Mouse (Mus musculus): ENCODE data around the gene Cenpf. TPM values are rescaled to one million over a fixed set of nuclear protein-coding genes. Genes with fewer than 3 reads are reported as not detected.
"Not testable (repeated sequence)": the region's sequence is repeated elsewhere in the genome, so short reads cannot be mapped to it uniquely, and the experiment has no call there.

Cenpf gene
- polyA plus RNA-seq, 1 experiment = 169 TPM

GRCm38 (mm10) chr1:189692442-189692841 is 4.6 kb upstream of the Cenpf start:
- peak; percentile 66; the same call in 1 of the 2 replicates for TF ChIP-seq EP300 (IDR thresholded peaks at IDR 0.05; ENCODE audit: insufficient read depth, low read depth, low read length)
- peak overlapping the region; percentile 68; the same call in 1 of the 2 replicates for H3K27ac ChIP-seq (ENCODE audit: insufficient read depth, low read length)
- H3K27me3 ChIP-seq (ENCODE audit: control insufficient read depth, insufficient read depth, low read length, poor library complexity, severe bottlenecking); H3K4me1 ChIP-seq (ENCODE audit: control insufficient read depth, insufficient read depth, low read length); H3K9ac ChIP-seq (ENCODE audit: low read depth, poor library complexity, severe bottlenecking); H3K36me3 ChIP-seq (ENCODE audit: control insufficient read depth, insufficient read depth, low read length, poor library complexity, severe bottlenecking); H3K4me3 ChIP-seq (ENCODE audit: low read depth, low read length); H3K9me3 ChIP-seq (replicated peaks; ENCODE audit: control insufficient read depth, insufficient read depth, low read length, poor library complexity, severe bottlenecking): not testable (repeated sequence)

DNA sequence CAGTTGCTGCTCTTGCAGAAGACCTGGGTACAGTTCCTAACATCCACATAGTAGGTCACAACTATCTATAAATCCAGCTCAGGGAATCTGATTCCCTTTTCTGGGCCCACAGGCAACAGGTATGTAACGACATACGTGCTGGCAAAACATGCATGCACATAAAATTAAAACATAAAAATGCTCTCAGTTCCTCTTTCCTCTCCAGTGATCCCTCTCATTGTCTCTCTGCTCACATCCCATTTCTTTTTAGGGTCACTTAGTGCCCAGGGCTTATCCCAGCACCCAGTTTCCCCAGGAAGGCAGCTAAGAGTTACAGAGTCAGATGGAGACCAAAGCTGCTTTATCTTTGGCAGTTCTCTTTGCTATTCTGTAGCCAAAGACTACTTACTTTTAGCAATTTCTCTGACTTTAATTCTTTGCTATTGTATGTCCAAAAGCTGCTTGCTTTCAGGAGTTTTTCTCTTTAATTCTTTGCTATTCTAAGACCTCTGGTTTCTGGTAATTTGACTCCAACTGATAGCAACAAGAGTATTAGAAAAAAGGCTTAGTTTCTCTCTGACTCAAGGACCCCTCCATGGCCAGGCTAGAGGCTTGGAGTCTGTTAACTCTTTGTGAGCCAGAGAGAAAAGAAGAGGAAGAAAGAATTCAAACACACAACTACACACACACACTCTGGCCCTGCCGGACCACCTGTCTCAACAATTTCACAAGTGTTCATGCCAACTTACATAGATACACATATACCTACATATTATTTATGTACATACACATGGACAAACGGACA is 1.4 kb upstream of the Cenpf start:
- peaks cover 2% of the 10 kb centered on the region for H3K4me1 ChIP-seq (ENCODE audit: control insufficient read depth, insufficient read depth, low read length)
- no peaks in the 10 kb centered on the region for H3K27me3 ChIP-seq (ENCODE audit: control insufficient read depth, insufficient read depth, low read length, poor library complexity, severe bottlenecking)
- TF ChIP-seq EP300 (IDR thresholded peaks at IDR 0.05; ENCODE audit: insufficient read depth, low read depth, low read length) = no peak
- TF ChIP-seq POLR2A (IDR thresholded peaks at IDR 0.05; ENCODE audit: insufficient read depth, low read length) = no peak
- no peak for TF ChIP-seq CTCF (IDR thresholded peaks at IDR 0.05; ENCODE audit: low read depth, low read length)
- peaks cover 22% of the 10 kb centered on the region for H3K36me3 ChIP-seq (ENCODE audit: control insufficient read depth, insufficient read depth, low read length, poor library complexity, severe bottlenecking)
- H3K4me3 ChIP-seq (ENCODE audit: low read depth, low read length) = no peak overlapping the region
- H3K9me3 ChIP-seq (replicated peaks; ENCODE audit: control insufficient read depth, insufficient read depth, low read length, poor library complexity, severe bottlenecking) = no peaks in the 10 kb centered on the region
- no peak overlapping the region for H3K27ac ChIP-seq (ENCODE audit: insufficient read depth, low read length)
- peak overlapping the region; percentile 88 for H3K9ac ChIP-seq (ENCODE audit: low read depth, poor library complexity, severe bottlenecking)

DNA sequence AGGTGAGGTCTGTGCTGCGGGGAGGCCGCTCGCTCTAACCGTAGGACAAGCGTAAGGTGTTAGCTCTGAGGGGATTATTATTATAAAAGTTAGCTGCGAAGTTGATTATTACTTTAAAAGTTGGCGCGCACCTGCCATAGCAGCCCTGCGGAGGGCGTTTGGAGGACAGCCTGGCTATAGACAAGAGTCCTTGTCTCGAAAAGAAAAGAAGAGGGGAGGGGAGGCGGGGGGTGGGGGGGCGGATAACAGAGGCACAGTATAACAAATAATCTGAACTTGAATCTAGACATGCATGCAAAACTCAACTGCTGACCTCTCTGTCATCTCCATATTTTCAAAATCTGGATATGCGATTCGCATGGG is 483 bp upstream of the Cenpf start:
- TF ChIP-seq EP300 (IDR thresholded peaks at IDR 0.05; ENCODE audit: insufficient read depth, low read depth, low read length) = no peak
- no peak for TF ChIP-seq POLR2A (IDR thresholded peaks at IDR 0.05; ENCODE audit: insufficient read depth, low read length)
- TF ChIP-seq CTCF (IDR thresholded peaks at IDR 0.05; ENCODE audit: low read depth, low read length) = no peak
- no peaks in the 10 kb centered on the region for H3K9me3 ChIP-seq (replicated peaks; ENCODE audit: control insufficient read depth, insufficient read depth, low read length, poor library complexity, severe bottlenecking)
- no peaks in the 10 kb centered on the region for H3K27me3 ChIP-seq (ENCODE audit: control insufficient read depth, insufficient read depth, low read length, poor library complexity, severe bottlenecking)
- peak overlapping the region; percentile 88 for H3K9ac ChIP-seq (ENCODE audit: low read depth, poor library complexity, severe bottlenecking)
- peaks cover 2% of the 10 kb centered on the region for H3K4me1 ChIP-seq (ENCODE audit: control insufficient read depth, insufficient read depth, low read length)
- peak overlapping the region; percentile 94 for H3K4me3 ChIP-seq (ENCODE audit: low read depth, low read length)
- no peak overlapping the region for H3K27ac ChIP-seq (ENCODE audit: insufficient read depth, low read length)
- H3K36me3 ChIP-seq (ENCODE audit: control insufficient read depth, insufficient read depth, low read length, poor library complexity, severe bottlenecking) = peaks cover 31% of the 10 kb centered on the region

DNA sequence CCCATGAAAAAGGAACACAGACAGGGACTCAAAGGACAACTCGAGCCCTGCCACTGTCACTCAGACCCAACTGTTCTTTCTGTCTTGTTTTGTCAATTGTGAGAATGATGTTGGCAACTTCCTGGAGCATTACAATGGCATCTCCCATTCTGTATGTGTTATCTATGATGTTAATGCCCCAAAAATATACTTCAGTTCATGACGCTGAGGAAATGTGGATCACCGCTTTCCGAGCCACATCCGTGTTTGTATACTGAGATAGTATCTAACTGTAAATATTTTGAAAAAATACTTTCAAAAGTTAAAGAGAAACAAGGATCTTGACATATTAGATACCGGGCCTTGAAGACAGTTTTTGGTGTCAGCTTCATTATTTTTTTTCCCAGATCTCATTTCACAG is 1.9 kb downstream of the Cenpf start:
- H3K4me3 ChIP-seq (ENCODE audit: low read depth, low read length) = no peak overlapping the region
- TF ChIP-seq EP300 (IDR thresholded peaks at IDR 0.05; ENCODE audit: insufficient read depth, low read depth, low read length) (no peak), CTCF (IDR thresholded peaks at IDR 0.05; ENCODE audit: low read depth, low read length) (no peak), POLR2A (IDR thresholded peaks at IDR 0.05; ENCODE audit: insufficient read depth, low read length) (no peak)
- no peaks in the 10 kb centered on the region for H3K27me3 ChIP-seq (ENCODE audit: control insufficient read depth, insufficient read depth, low read length, poor library complexity, severe bottlenecking)
- H3K9ac ChIP-seq (ENCODE audit: low read depth, poor library complexity, severe bottlenecking) = peak overlapping the region; percentile 63; the same call in 1 of the 2 replicates
- H3K36me3 ChIP-seq (ENCODE audit: control insufficient read depth, insufficient read depth, low read length, poor library complexity, severe bottlenecking) = peaks cover 51% of the 10 kb centered on the region
- H3K4me1 ChIP-seq (ENCODE audit: control insufficient read depth, insufficient read depth, low read length) = peaks cover 2% of the 10 kb centered on the region
- no peaks in the 10 kb centered on the region for H3K9me3 ChIP-seq (replicated peaks; ENCODE audit: control insufficient read depth, insufficient read depth, low read length, poor library complexity, severe bottlenecking)
- H3K27ac ChIP-seq (ENCODE audit: insufficient read depth, low read length) = no peak overlapping the region

- H3K4me3 ChIP-seq (ENCODE audit: low read depth, low read length) = no peak overlapping the region
- peaks cover 62% of the 10 kb centered on the region for H3K36me3 ChIP-seq (ENCODE audit: control insufficient read depth, insufficient read depth, low read length, poor library complexity, severe bottlenecking)
- no peaks in the 10 kb centered on the region for H3K9me3 ChIP-seq (replicated peaks; ENCODE audit: control insufficient read depth, insufficient read depth, low read length, poor library complexity, severe bottlenecking)
- no peaks in the 10 kb centered on the region for H3K27me3 ChIP-seq (ENCODE audit: control insufficient read depth, insufficient read depth, low read length, poor library complexity, severe bottlenecking)
- no peak overlapping the region for H3K27ac ChIP-seq (ENCODE audit: insufficient read depth, low read length)
- H3K9ac ChIP-seq (ENCODE audit: low read depth, poor library complexity, severe bottlenecking) = no peak overlapping the region
- H3K4me1 ChIP-seq (ENCODE audit: control insufficient read depth, insufficient read depth, low read length) = peaks cover 2% of the 10 kb centered on the region
- TF ChIP-seq EP300 (IDR thresholded peaks at IDR 0.05; ENCODE audit: insufficient read depth, low read depth, low read length) = no peak
- TF ChIP-seq POLR2A (IDR thresholded peaks at IDR 0.05; ENCODE audit: insufficient read depth, low read length) = no peak
- no peak for TF ChIP-seq CTCF (IDR thresholded peaks at IDR 0.05; ENCODE audit: low read depth, low read length)
Observed at GRCm38 (mm10) chr1:189684786-189685415, 3.0 kb downstream of the Cenpf start.

DNA sequence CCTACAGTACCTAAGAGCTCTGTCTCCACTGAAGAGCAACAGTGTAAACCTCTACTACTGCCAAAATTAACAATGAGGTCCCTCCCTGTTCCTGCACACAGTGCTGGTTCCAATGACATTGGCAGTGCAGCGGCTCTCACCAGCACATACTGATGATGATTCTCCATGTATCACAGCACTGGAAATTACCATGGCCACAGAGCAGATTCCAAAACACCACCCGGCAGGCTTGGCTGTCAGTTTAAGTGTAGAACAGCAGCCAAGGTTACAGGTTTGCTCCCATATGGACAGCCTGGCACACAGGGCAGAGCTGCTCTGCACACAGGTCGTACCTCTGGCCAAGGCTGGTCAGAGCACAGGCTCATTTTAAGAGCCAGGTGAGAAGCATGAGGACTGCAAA is 8.3 kb downstream of the Cenpf start:
- TF ChIP-seq EP300 (IDR thresholded peaks at IDR 0.05; ENCODE audit: insufficient read depth, low read depth, low read length) (no peak), POLR2A (IDR thresholded peaks at IDR 0.05; ENCODE audit: insufficient read depth, low read length) (no peak), CTCF (IDR thresholded peaks at IDR 0.05; ENCODE audit: low read depth, low read length) (no peak)
- H3K27ac ChIP-seq (ENCODE audit: insufficient read depth, low read length) = no peak overlapping the region
- H3K36me3 ChIP-seq (ENCODE audit: control insufficient read depth, insufficient read depth, low read length, poor library complexity, severe bottlenecking) = peaks cover 86% of the 10 kb centered on the region
- H3K27me3 ChIP-seq (ENCODE audit: control insufficient read depth, insufficient read depth, low read length, poor library complexity, severe bottlenecking) = no peaks in the 10 kb centered on the region
- no peak overlapping the region for H3K9ac ChIP-seq (ENCODE audit: low read depth, poor library complexity, severe bottlenecking)
- H3K4me1 ChIP-seq (ENCODE audit: control insufficient read depth, insufficient read depth, low read length) = no peaks in the 10 kb centered on the region
- no peaks in the 10 kb centered on the region for H3K9me3 ChIP-seq (replicated peaks; ENCODE audit: control insufficient read depth, insufficient read depth, low read length, poor library complexity, severe bottlenecking)
- no peak overlapping the region for H3K4me3 ChIP-seq (ENCODE audit: low read depth, low read length)

Data from ES-Bruce4 (cell line).